Mouse (Mus musculus): ENCODE data around the gene Gm5168.
"Not testable (repeated sequence)": the region's sequence is repeated elsewhere in the genome, so short reads cannot be mapped to it uniquely, and the experiment has no call there.

The Gm5168 gene

DNA sequence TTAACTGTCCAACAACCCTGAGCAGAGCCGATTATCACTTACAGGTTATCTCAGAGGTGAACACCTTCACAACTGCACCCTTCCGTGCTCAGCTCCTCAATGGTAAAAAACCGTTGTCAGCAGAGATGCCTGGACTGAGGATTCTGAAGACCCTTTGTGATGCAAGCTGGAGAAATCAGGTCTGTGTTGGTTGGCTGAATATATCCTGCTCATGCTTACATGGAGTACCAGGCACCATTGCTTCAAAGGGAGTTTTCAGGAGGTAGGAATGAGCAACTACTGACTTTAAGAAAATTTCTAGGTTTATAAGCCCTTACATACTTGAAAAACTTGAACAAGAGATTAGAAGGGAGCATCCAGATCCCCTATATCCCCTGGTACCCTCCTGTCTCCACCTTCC, at the start of gene Gm5168:
Gene Gm5168 (minus strand): TSS at position 101 of the 400 bp plus-strand sequence.
- in situ Hi-C loops (cut with MboI) = not testable (repeated sequence)

Data from mature B cell (primary cell).